Mouse (Mus musculus): ENCODE measurements around the gene Kcnk7. TPM values are rescaled to one million over a fixed set of nuclear protein-coding genes. Genes with fewer than 3 reads are reported as not detected.

Kcnk7 gene
- polyA plus RNA-seq, 1 experiment from 2014 or later, result 0.45 TPM

- Histone ChIP-seq H3K27ac (ENCODE audit: low read depth) (no peak overlapping the region), H3K4me1 (replicated peaks; ENCODE audit: control insufficient read depth, insufficient read depth, low read length) (peaks cover 30% of the 10 kb centered on the region), H3K27me3 (replicated peaks; ENCODE audit: control insufficient read depth, insufficient read depth, low read length) (no peaks in the 10 kb centered on the region), H3K4me2 (ENCODE audit: low read length) (no peak overlapping the region), H3K9me3 (ENCODE audit: control insufficient read depth, low read length) (no peaks in the 10 kb centered on the region), H3K36me3 (ENCODE audit: control insufficient read depth, insufficient read depth, low read length) (peaks cover 70% of the 10 kb centered on the region), H3K4me3 (ENCODE audit: low read depth, low read length) (no peak overlapping the region), H3K9ac (ENCODE audit: low read length) (no peak overlapping the region)
- no peak for DNase-seq (ENCODE audit: low spot score)
- WGBS, result 81% methylated on average over 6 of the region's 6 CpGs
- ATAC-seq (replicated peaks; ENCODE audit: low FRiP score, low TSS enrichment, low read depth), result no peak
Observed at GRCm38 (mm10) chr19:5693801-5694200, 10.4 kb upstream of the Kcnk7 start.

- peaks cover 87% of the 10 kb centered on the region for H3K36me3 ChIP-seq (ENCODE audit: control insufficient read depth, insufficient read depth, low read length)
- H3K27me3 ChIP-seq (replicated peaks; ENCODE audit: control insufficient read depth, insufficient read depth, low read length), result no peaks in the 10 kb centered on the region
- H3K27ac ChIP-seq (ENCODE audit: low read depth), result no peak overlapping the region
- H3K4me3 ChIP-seq (ENCODE audit: low read depth, low read length), result no peak overlapping the region
- peaks cover 21% of the 10 kb centered on the region for H3K4me1 ChIP-seq (replicated peaks; ENCODE audit: control insufficient read depth, insufficient read depth, low read length)
- peak; percentile 66 for DNase-seq (ENCODE audit: low spot score)
- H3K4me2 ChIP-seq (ENCODE audit: low read length), result no peak overlapping the region
- no peaks in the 10 kb centered on the region for H3K9me3 ChIP-seq (ENCODE audit: control insufficient read depth, low read length)
- no peak overlapping the region for H3K9ac ChIP-seq (ENCODE audit: low read length)
- no peak for ATAC-seq (replicated peaks; ENCODE audit: low FRiP score, low TSS enrichment, low read depth)
- 38% methylated on average over 41 of the region's 41 CpGs for WGBS
Observed at GRCm38 (mm10) chr19:5695849-5696462, 8.2 kb upstream of the Kcnk7 start.

- H3K9me3 ChIP-seq (ENCODE audit: control insufficient read depth, low read length), result no peaks in the 10 kb centered on the region
- H3K36me3 ChIP-seq (ENCODE audit: control insufficient read depth, insufficient read depth, low read length), result peaks cover 59% of the 10 kb centered on the region
- WGBS, result 34% methylated on average over 10 of the region's 10 CpGs
- no peaks in the 10 kb centered on the region for H3K27me3 ChIP-seq (replicated peaks; ENCODE audit: control insufficient read depth, insufficient read depth, low read length)
- peak overlapping the region; percentile 16; the same call in 1 of the 2 replicates for H3K9ac ChIP-seq (ENCODE audit: low read length)
- H3K4me3 ChIP-seq (ENCODE audit: low read depth, low read length), result no peak overlapping the region
- H3K4me1 ChIP-seq (replicated peaks; ENCODE audit: control insufficient read depth, insufficient read depth, low read length), result peaks cover 15% of the 10 kb centered on the region
- ATAC-seq (replicated peaks; ENCODE audit: low FRiP score, low TSS enrichment, low read depth), result peak; percentile 63
- H3K27ac ChIP-seq (ENCODE audit: low read depth), result peak overlapping the region; percentile 84
- peak; percentile 75 for DNase-seq (ENCODE audit: low spot score)
- H3K4me2 ChIP-seq (ENCODE audit: low read length), result no peak overlapping the region; the same call in 1 of the 2 replicates
Observed at GRCm38 (mm10) chr19:5704801-5705571, 819 bp downstream of the Kcnk7 start.

- Histone ChIP-seq H3K27me3 (replicated peaks; ENCODE audit: control insufficient read depth, insufficient read depth, low read length) (no peaks in the 10 kb centered on the region), H3K27ac (ENCODE audit: low read depth) (no peak overlapping the region), H3K4me1 (replicated peaks; ENCODE audit: control insufficient read depth, insufficient read depth, low read length) (peaks cover 19% of the 10 kb centered on the region), H3K9ac (ENCODE audit: low read length) (no peak overlapping the region), H3K4me2 (ENCODE audit: low read length) (no peak overlapping the region), H3K9me3 (ENCODE audit: control insufficient read depth, low read length) (no peaks in the 10 kb centered on the region), H3K4me3 (ENCODE audit: low read depth, low read length) (no peak overlapping the region), H3K36me3 (ENCODE audit: control insufficient read depth, insufficient read depth, low read length) (peaks cover 59% of the 10 kb centered on the region)
- DNase-seq (ENCODE audit: low spot score) (no peak), ATAC-seq (replicated peaks; ENCODE audit: low FRiP score, low TSS enrichment, low read depth) (no peak)
- 92% methylated on average over 6 of the region's 6 CpGs for WGBS
Observed at GRCm38 (mm10) chr19:5710068-5710467, 5.9 kb downstream of the Kcnk7 start.

- H3K36me3 ChIP-seq (ENCODE audit: control insufficient read depth, insufficient read depth, low read length), result peaks cover 64% of the 10 kb centered on the region
- H3K4me3 ChIP-seq (ENCODE audit: low read depth, low read length), result no peak overlapping the region
- ATAC-seq (replicated peaks; ENCODE audit: low FRiP score, low TSS enrichment, low read depth) (no peak), DNase-seq (ENCODE audit: low spot score) (no peak)
- no peak overlapping the region for H3K4me2 ChIP-seq (ENCODE audit: low read length)
- H3K9me3 ChIP-seq (ENCODE audit: control insufficient read depth, low read length), result no peaks in the 10 kb centered on the region
- no peak overlapping the region for H3K27ac ChIP-seq (ENCODE audit: low read depth)
- no peaks in the 10 kb centered on the region for H3K27me3 ChIP-seq (replicated peaks; ENCODE audit: control insufficient read depth, insufficient read depth, low read length)
- H3K9ac ChIP-seq (ENCODE audit: low read length), result no peak overlapping the region
- peaks cover 17% of the 10 kb centered on the region for H3K4me1 ChIP-seq (replicated peaks; ENCODE audit: control insufficient read depth, insufficient read depth, low read length)
- WGBS, result 94% methylated on average over 8 of the region's 8 CpGs
Observed at GRCm38 (mm10) chr19:5710581-5710980, 6.4 kb downstream of the Kcnk7 start.

- H3K9ac ChIP-seq (ENCODE audit: low read length), result no peak overlapping the region
- peaks cover 17% of the 10 kb centered on the region for H3K4me1 ChIP-seq (replicated peaks; ENCODE audit: control insufficient read depth, insufficient read depth, low read length)
- no peak overlapping the region for H3K4me3 ChIP-seq (ENCODE audit: low read depth, low read length)
- no peak overlapping the region for H3K4me2 ChIP-seq (ENCODE audit: low read length)
- no peaks in the 10 kb centered on the region for H3K9me3 ChIP-seq (ENCODE audit: control insufficient read depth, low read length)
- no peaks in the 10 kb centered on the region for H3K27me3 ChIP-seq (replicated peaks; ENCODE audit: control insufficient read depth, insufficient read depth, low read length)
- WGBS, result 21% methylated on average over 3 of the region's 3 CpGs
- ATAC-seq (replicated peaks; ENCODE audit: low FRiP score, low TSS enrichment, low read depth), result no peak
- H3K36me3 ChIP-seq (ENCODE audit: control insufficient read depth, insufficient read depth, low read length), result peaks cover 65% of the 10 kb centered on the region
- H3K27ac ChIP-seq (ENCODE audit: low read depth), result no peak overlapping the region
- DNase-seq (ENCODE audit: low spot score), result peak; percentile 72
Observed at GRCm38 (mm10) chr19:5711218-5711617, 7.1 kb downstream of the Kcnk7 start.

- peaks cover 65% of the 10 kb centered on the region for H3K36me3 ChIP-seq (ENCODE audit: control insufficient read depth, insufficient read depth, low read length)
- DNase-seq (ENCODE audit: low spot score) (no peak), ATAC-seq (replicated peaks; ENCODE audit: low FRiP score, low TSS enrichment, low read depth) (no peak)
- H3K9me3 ChIP-seq (ENCODE audit: control insufficient read depth, low read length), result no peaks in the 10 kb centered on the region
- no peak overlapping the region for H3K27ac ChIP-seq (ENCODE audit: low read depth)
- H3K9ac ChIP-seq (ENCODE audit: low read length), result no peak overlapping the region
- H3K27me3 ChIP-seq (replicated peaks; ENCODE audit: control insufficient read depth, insufficient read depth, low read length), result no peaks in the 10 kb centered on the region
- H3K4me3 ChIP-seq (ENCODE audit: low read depth, low read length), result no peak overlapping the region
- no peak overlapping the region for H3K4me2 ChIP-seq (ENCODE audit: low read length)
- WGBS, result 90% methylated on average over 14 of the region's 14 CpGs
- H3K4me1 ChIP-seq (replicated peaks; ENCODE audit: control insufficient read depth, insufficient read depth, low read length), result peaks cover 19% of the 10 kb centered on the region
Observed at GRCm38 (mm10) chr19:5711907-5712460, 7.8 kb downstream of the Kcnk7 start.

- WGBS, result 81% methylated on average over 5 of the region's 5 CpGs
- ATAC-seq (replicated peaks; ENCODE audit: low FRiP score, low TSS enrichment, low read depth), result no peak
- H3K9ac ChIP-seq (ENCODE audit: low read length), result no peak overlapping the region
- H3K27me3 ChIP-seq (replicated peaks; ENCODE audit: control insufficient read depth, insufficient read depth, low read length), result no peaks in the 10 kb centered on the region
- H3K4me1 ChIP-seq (replicated peaks; ENCODE audit: control insufficient read depth, insufficient read depth, low read length), result peaks cover 19% of the 10 kb centered on the region
- H3K9me3 ChIP-seq (ENCODE audit: control insufficient read depth, low read length), result no peaks in the 10 kb centered on the region
- H3K4me2 ChIP-seq (ENCODE audit: low read length), result no peak overlapping the region
- peak overlapping the region; percentile 36; the same call in 1 of the 2 replicates for H3K27ac ChIP-seq (ENCODE audit: low read depth)
- no peak for DNase-seq (ENCODE audit: low spot score)
- no peak overlapping the region for H3K4me3 ChIP-seq (ENCODE audit: low read depth, low read length)
- peaks cover 55% of the 10 kb centered on the region for H3K36me3 ChIP-seq (ENCODE audit: control insufficient read depth, insufficient read depth, low read length)
Observed at GRCm38 (mm10) chr19:5713255-5713654, 9.1 kb downstream of the Kcnk7 start.

Data from intestine, embryonic 14.5 days (tissue).